Mouse (Mus musculus): ENCODE data around the gene Osbpl10.

GRCm38 (mm10) chr9:115058806-115059205 lies 80.4 kb downstream of the Osbpl10 start:
- TF ChIP-seq GATA1 (IDR thresholded peaks at IDR 0.05; ENCODE audit: low read length) (no peak), TAL1 (IDR thresholded peaks at IDR 0.05; ENCODE audit: low read length) (no peak)

Data from erythroblast, embryonic 14.5 days (primary cell).